In genomic region chr6:92463768-92464167, GRCm38 (mm10) we compare ENCODE assay signal across 17 mouse cellular contexts.
DNase-seq lines count a peak whose midpoint lies in the region; ATAC-seq lines count a peak whose summit lies in the region.
"Had no signal": no experiment of that assay in that cellular context is flagged by ENCODE, and none has a peak within 500 bp of the region (broad histone marks: within the 10 kb centered on the region; RNA-seq: fewer than 3 reads in every experiment).

No protein-coding gene starts in this region.

- no peaks in the 10 kb centered on the region for H3K27me3 ChIP-seq in heart, embryonic 15.5 days
- H3K27me3 ChIP-seq in neural tube, embryonic 15.5 days (replicated peaks) = no peaks in the 10 kb centered on the region
- H3K27me3 ChIP-seq: embryonic facial prominence, embryonic 13.5 days; limb, embryonic 12.5 days had no signal

- H3K9me3 ChIP-seq in heart, embryonic 15.5 days (replicated peaks) = no peaks in the 10 kb centered on the region
- H3K9me3 ChIP-seq in neural tube, embryonic 15.5 days (replicated peaks) = no peaks in the 10 kb centered on the region
- H3K9me3 ChIP-seq: embryonic facial prominence, embryonic 13.5 days; limb, embryonic 12.5 days had no signal

- H3K9ac ChIP-seq in heart, embryonic 15.5 days = no peak overlapping the region
- no peak overlapping the region for H3K9ac ChIP-seq in neural tube, embryonic 15.5 days (replicated peaks)
- H3K9ac ChIP-seq: embryonic facial prominence, embryonic 13.5 days; limb, embryonic 12.5 days had no signal

- 46% methylated on average over 9 of the region's 9 CpGs for WGBS in heart, embryonic 15.5 days
- WGBS in neural tube, embryonic 15.5 days = 46% methylated on average over 9 of the region's 9 CpGs

- H3K4me2 ChIP-seq in heart, embryonic 15.5 days = no peak overlapping the region
- no peak overlapping the region for H3K4me2 ChIP-seq in neural tube, embryonic 15.5 days
- H3K4me2 ChIP-seq: embryonic facial prominence, embryonic 13.5 days; limb, embryonic 12.5 days had no signal

- H3K4me3 ChIP-seq in heart, embryonic 15.5 days = no peak overlapping the region
- H3K4me3 ChIP-seq in neural tube, embryonic 15.5 days (replicated peaks) = no peak overlapping the region
- H3K4me3 ChIP-seq: embryonic facial prominence, embryonic 13.5 days; limb, embryonic 12.5 days had no signal

- DNase-seq in adrenal gland, adult (ENCODE audit: inconsistent age in 2 of 2, low spot score in 1 of 2) = peak; percentile 21 to 65
- no peak for DNase-seq in adrenal gland, adult 18-20 months (ENCODE audit: low spot score in 2 of 2)
- no peak for DNase-seq in heart, adult 8-10 months (ENCODE audit: low spot score)
- DNase-seq in neural tube, embryonic 10.5 days (ENCODE audit: extremely low spot score, low spot score) = peak; percentile 25
- peak; percentile 54 for DNase-seq in yolk sac, embryonic 10.5 days (ENCODE audit: low spot score)
- DNase-seq in spleen, adult 18-20 months = no peak
- DNase-seq: adrenal gland, adult 8-10 months; cerebellum, adult 2 months; gastrocnemius, postnatal 25 days; layer of hippocampus, adult 9-11 months; lung, adult 18-20 months; thymus, postnatal 14 days had no signal

- peak overlapping the region; percentile 18; the same call in 1 of the 2 replicates for H3K27ac ChIP-seq in heart, embryonic 15.5 days
- H3K27ac ChIP-seq in neural tube, embryonic 15.5 days (replicated peaks) = no peak overlapping the region
- H3K27ac ChIP-seq: embryonic facial prominence, embryonic 13.5 days; limb, embryonic 12.5 days had no signal

- H3K36me3 ChIP-seq in heart, embryonic 15.5 days = no peaks in the 10 kb centered on the region
- no peaks in the 10 kb centered on the region for H3K36me3 ChIP-seq in neural tube, embryonic 15.5 days
- H3K36me3 ChIP-seq: embryonic facial prominence, embryonic 13.5 days; limb, embryonic 12.5 days had no signal

- no peak for ATAC-seq in heart, embryonic 15.5 days (replicated peaks; ENCODE audit: insufficient number of reproducible peaks, insufficient read depth, low FRiP score, low read depth)
- ATAC-seq in neural tube, embryonic 15.5 days (ENCODE audit: low FRiP score) = no peak
- ATAC-seq: forebrain, embryonic 16.5 days had no signal

- H3K4me1 ChIP-seq in heart, embryonic 15.5 days (replicated peaks) = peaks cover 44% of the 10 kb centered on the region
- peaks cover 71% of the 10 kb centered on the region for H3K4me1 ChIP-seq in neural tube, embryonic 15.5 days

Comparison
In these comparisons a context has a peak if more than half of its experiments do, and no peak if none do; other contexts are left out.
1. DNase-seq: peak in adrenal gland, adult (2 of 2), neural tube, embryonic 10.5 days (single experiment) and yolk sac, embryonic 10.5 days (single experiment); none in adrenal gland, adult 18-20 months (0 of 2), heart, adult 8-10 months (single experiment) and spleen, adult 18-20 months (0 of 2).